Mouse (Mus musculus): ENCODE results near the gene Zfp628.
"Not testable (repeated sequence)": the region's sequence is repeated elsewhere in the genome, so short reads cannot be mapped to it uniquely, and the experiment has no call there.

The Zfp628 gene

GRCm38 (mm10) chr7:4915007-4915665 lies at the start of gene Zfp628:
TSS of gene Zfp628 (plus strand) at chr7:4915217.
- peak; percentile 50 to 76 for DNase-seq (ENCODE audit: low read depth in 1 of 2, low spot score in 2 of 2)

DNA sequence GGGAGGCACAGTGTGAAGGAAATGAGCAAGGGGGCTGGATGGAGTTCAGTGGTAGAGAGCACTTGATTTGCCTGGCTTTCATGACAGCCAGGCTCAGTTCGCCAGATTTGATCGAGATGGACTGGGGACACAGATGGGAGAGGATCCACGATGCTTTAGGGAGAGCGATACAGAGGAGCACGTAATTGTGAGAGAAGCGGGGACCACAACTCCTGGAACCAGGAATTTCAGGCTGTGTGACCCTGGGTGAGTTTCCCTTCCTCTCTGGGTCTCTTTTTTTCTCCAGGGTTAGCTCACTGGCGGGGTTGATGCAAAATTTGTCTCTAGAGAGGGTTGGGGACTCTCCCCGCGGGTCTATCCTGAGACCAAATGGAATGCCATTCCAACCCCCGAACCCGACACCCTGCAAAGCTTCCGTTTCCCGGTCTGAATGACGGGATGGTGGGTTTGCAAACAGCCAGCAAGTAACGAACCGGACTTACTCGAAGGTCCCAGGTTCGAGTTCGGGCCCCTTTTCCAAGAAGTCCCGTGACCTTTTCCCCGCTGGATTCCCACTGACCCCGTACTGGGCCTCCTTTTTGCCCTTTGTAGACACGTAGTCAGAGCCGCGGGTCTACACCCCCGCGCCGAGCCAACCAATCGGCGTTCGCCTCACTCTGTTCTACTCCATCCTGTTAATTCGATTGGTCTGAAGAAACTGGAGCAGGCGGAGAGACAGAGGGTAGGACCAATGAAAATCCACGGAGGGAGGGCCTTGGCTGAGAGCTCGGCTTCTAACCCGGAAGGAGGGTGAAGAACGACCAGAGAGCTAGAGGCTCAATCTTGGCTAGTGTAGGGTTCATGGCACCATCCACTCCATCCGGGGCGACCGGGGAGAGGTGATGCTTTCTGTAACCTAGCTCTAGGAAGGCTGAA lies 49.2 kb upstream of the Zfp628 start:
- peak; percentile 86 to 87 for DNase-seq (ENCODE audit: low read depth in 1 of 2, low spot score in 2 of 2)

GRCm38 (mm10) chr7:4866631-4867180 lies 48.3 kb upstream of the Zfp628 start:
- no peak for DNase-seq (ENCODE audit: low read depth in 1 of 2, low spot score in 2 of 2)

DNA sequence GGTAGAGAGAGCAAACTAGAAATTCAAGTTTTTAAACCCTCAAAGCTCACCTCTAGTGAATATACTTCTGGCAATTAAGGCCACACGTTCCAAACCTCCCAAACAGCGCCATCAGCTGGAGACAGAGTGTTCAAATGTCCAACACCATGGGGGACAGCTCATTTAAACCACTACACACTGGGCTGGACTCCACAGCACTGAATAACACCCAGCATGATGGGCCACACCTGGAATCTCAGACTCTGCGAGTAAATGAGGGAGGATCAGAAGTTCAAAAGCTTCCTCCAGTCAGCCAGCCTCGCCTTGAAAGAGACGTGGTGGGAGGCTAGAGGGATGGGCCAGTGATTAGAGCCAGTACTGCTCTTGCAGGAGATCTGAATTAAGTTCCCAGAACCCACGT lies 44.9 kb upstream of the Zfp628 start, which contains the start of gene Isoc2b:
TSS of gene Isoc2b (minus strand) at position 126 of the 400 bp plus-strand sequence.
- no peak for DNase-seq (ENCODE audit: low read depth in 1 of 2, low spot score in 2 of 2)

- DNase-seq (ENCODE audit: low read depth in 1 of 2, low spot score in 2 of 2) = peak; percentile 56 to 77
These were observed 38.2 kb upstream of the Zfp628 start, which contains the start of gene Isoc2a for GRCm38 (mm10) chr7:4876753-4877221. TSS of gene Isoc2a (plus strand) at chr7:4877153.

DNA sequence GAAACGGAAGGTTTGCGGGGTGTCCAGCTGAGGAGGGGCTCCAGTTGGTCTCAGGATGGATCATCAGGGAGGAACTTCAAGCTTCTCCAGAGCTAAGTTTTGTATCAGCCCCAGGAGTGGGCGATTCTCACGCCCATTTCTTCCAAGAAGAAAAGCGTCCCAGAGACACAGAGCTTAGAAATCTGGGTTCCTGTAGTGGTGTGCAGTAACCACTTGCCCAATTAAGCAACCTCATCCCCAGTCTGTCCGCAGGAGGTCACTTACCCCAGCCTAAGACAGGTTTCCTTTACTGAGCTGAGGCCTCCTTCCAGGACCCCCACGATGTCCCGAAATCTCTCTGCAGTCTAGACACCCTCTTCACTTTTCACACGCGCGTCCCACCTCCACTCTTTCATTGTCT lies 37.8 kb upstream of the Zfp628 start:
- DNase-seq (ENCODE audit: low read depth in 1 of 2, low spot score in 2 of 2) = no peak

DNA sequence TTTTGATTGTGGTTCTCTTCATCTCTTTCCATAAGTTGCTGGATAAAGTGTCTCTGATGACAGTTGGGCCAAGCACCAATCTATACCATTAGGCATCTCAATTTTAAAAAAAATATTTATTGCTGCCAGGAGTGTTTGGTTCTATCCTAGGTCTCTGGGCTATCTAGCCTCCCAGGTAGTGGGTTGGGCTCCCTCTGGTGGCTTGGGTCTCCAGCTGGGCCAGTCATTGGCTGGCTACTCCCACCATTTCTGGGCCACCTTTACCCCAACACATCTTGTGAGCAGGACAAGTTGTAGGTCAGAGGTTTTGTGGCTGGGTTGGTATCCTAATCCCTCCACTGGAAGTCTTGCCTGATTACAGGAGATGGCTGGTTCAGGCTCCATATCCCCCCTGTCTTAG lies 36.8 kb upstream of the Zfp628 start:
- DNase-seq (ENCODE audit: low read depth in 1 of 2, low spot score in 2 of 2) = no peak

GRCm38 (mm10) chr7:4879036-4879435 lies 36.0 kb upstream of the Zfp628 start:
- DNase-seq (ENCODE audit: low read depth in 1 of 2, low spot score in 2 of 2) = not testable (repeated sequence)

DNA sequence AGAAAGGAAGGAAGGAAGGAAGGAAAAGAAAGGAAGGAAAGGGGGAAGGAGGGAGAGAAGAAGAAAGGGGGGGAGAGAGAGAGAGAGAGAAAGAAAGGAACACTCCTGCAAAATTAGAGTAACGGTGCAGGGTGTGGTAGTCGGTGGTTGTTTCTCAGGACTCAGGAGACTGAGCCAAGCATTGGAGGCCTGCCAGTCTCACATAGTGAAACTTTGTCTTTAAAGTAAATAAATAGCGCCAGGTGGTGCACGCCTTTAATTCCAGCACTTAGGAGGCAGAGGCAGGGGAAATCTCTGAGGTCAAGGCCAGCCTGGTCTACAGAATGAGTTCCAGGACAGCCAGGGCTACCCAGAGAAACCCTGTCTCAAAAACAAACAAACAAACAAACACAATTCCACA lies 28.3 kb upstream of the Zfp628 start:
- DNase-seq (ENCODE audit: low read depth in 1 of 2, low spot score in 2 of 2) = no peak

DNA sequence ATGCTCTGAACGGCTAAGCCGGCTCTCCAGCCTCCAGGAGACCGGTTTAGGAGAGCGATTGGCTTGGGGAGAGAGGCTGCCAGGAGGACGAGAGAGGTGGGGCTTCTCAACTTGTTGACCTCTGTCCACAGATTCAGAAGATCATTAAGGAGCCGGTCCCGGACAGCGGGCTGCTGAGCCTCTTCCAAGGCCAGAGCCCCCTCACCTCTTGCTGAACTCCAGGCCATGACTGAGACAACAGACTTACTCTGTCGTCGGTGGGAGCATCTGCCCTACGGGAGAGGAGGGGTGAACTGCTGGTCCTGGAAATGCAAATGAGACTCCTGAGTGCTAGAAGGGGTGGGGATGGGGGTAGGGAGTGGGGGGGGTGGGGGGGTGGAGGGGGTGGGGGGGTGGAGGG lies 19.8 kb upstream of the Zfp628 start:
- DNase-seq (ENCODE audit: low read depth in 1 of 2, low spot score in 2 of 2) = no peak

- no peak for DNase-seq (ENCODE audit: low read depth in 1 of 2, low spot score in 2 of 2)
These were observed 16.0 kb upstream of the Zfp628 start for GRCm38 (mm10) chr7:4898851-4899648.

GRCm38 (mm10) chr7:4899649-4900522 lies 15.1 kb upstream of the Zfp628 start:
- DNase-seq (ENCODE audit: low read depth in 1 of 2, low spot score in 2 of 2) = no peak

DNA sequence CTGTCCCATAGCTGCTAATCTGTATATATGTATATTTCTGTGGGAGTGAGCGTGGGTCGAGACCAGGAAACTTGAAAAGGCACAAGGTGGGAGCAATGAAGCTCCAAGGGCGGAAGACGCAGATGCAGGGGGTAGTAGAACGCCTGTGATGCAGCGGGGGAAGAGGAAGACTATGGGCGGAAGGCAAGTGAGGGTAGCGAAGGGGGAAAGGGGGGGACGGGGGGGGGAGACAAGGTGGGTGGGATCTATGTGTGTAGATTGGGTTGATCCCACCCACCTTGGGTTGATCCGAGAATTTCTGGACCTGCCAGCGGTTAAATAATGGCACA lies 14.5 kb upstream of the Zfp628 start:
- DNase-seq (ENCODE audit: low read depth in 1 of 2, low spot score in 2 of 2) = no peak

GRCm38 (mm10) chr7:4901171-4901570 lies 13.8 kb upstream of the Zfp628 start:
- no peak for DNase-seq (ENCODE audit: low read depth in 1 of 2, low spot score in 2 of 2)

- no peak for DNase-seq (ENCODE audit: low read depth in 1 of 2, low spot score in 2 of 2)
These were observed 12.6 kb upstream of the Zfp628 start for GRCm38 (mm10) chr7:4902404-4902803.

- no peak for DNase-seq (ENCODE audit: low read depth in 1 of 2, low spot score in 2 of 2)
These were observed 8.5 kb upstream of the Zfp628 start, which contains the start of gene Gm36210 for GRCm38 (mm10) chr7:4906466-4906950. TSS of gene Gm36210 (minus strand) at chr7:4906516.

- no peak for DNase-seq (ENCODE audit: low read depth in 1 of 2, low spot score in 2 of 2)
These were observed 3.5 kb upstream of the Zfp628 start for GRCm38 (mm10) chr7:4911561-4911960.

GRCm38 (mm10) chr7:4912248-4912647 lies 2.8 kb upstream of the Zfp628 start:
- no peak for DNase-seq (ENCODE audit: low read depth in 1 of 2, low spot score in 2 of 2)

DNA sequence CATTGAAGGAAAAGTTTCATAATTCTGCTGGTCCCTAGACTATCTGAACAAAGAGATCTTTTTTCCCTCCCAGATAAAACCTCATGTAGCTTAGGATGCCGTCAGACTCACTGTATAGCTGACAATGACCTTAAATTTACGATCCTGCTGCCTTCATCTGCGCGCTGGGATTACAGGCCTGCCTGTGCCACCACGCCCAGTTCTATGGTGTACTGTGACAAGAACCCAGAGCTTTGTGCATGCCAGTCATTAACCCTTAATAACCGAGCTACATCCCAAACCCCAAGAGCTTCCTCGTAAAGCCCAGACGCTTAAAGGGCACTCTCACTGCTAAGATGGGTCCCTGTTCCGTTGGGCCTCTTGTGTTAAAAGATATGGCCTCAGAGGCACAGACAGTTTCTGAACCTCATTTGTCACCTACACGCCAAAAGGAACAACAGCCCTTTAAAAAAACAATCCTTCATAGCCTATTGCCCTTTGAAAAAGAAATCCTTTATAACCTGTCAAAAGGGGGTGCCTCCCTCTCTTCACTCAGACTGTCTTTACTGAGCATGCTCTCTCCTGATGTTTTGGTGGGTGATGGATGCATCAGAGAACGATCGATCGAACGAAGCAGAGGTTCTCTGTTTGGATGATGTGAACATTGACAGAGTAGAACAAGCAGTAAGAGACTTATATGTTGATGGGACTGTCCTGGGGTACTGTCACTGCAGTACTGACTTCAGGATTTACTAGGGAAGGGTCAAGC lies 826 bp downstream of the Zfp628 start:
- DNase-seq (ENCODE audit: low read depth in 1 of 2, low spot score in 2 of 2) = no peak

Data from monocyte, adult 2 months (primary cell).